Mouse (Mus musculus): ENCODE measurements around the gene Dpf3. TPM values are rescaled to one million over a fixed set of nuclear protein-coding genes. Genes with fewer than 3 reads are reported as not detected.

Gene Dpf3
- polyA plus RNA-seq, 1 experiment, result 24.7 TPM

DNA sequence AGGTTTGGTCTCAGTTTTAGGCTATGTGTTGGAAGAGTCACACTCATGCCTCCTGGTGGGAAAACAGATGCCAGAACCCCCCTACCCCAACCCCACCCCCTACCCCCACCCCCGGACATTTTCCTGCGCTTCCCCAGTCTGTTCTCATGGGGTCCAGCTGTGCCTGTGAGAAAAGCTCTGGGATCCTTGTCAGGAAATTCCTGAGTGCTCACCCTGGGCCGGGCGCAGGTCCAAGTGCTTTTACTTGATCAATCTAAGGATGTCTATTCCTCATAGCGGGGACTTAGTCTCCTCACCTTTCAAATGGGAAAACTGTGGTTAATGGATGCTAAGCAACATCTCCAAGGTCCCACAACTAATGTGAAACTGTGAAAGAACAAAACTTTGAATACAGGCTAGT is 25.7 kb upstream of the Dpf3 start:
- no peak overlapping the region for H3K27ac ChIP-seq (ENCODE audit: control insufficient read depth, insufficient read depth, low read depth, low read length, poor library complexity)
- TF ChIP-seq CTCF (IDR thresholded peaks at IDR 0.05; ENCODE audit: control insufficient read depth, insufficient read depth, low read length) (no peak), POLR2A (IDR thresholded peaks at IDR 0.05; ENCODE audit: borderline replicate concordance, control insufficient read depth, low read depth, low read length) (no peak)
- 64% methylated on average over 5 of the region's 5 CpGs for WGBS
- H3K4me3 ChIP-seq (replicated peaks; ENCODE audit: control insufficient read depth, low read depth, low read length), result no peak overlapping the region
- H3K4me1 ChIP-seq (ENCODE audit: control insufficient read depth, insufficient read depth, low read length), result no peaks in the 10 kb centered on the region; the same call in 1 of the 2 replicates

DNA sequence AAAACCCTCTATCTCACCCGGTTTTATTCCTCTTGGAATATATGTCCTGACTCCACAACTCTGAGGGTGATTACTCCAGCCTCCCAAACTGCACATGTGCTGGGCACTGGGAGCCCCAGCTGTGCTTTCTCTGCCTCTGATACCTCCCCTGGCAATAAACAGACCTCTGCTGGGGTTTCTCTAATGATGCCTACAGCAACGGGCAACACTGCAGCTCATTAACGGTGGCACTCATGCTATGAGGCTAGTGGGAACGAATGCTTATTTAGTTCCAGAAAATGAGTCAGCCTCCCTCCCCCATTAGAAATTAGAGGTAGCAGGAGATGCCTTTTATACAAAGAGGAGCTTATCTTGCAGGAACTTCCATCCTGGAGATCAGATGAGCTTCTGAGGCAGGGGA is 25.3 kb upstream of the Dpf3 start:
- TF ChIP-seq POLR2A (IDR thresholded peaks at IDR 0.05; ENCODE audit: borderline replicate concordance, control insufficient read depth, low read depth, low read length), result no peak
- TF ChIP-seq CTCF (IDR thresholded peaks at IDR 0.05; ENCODE audit: control insufficient read depth, insufficient read depth, low read length), result no peak
- Histone ChIP-seq H3K27ac (ENCODE audit: control insufficient read depth, insufficient read depth, low read depth, low read length, poor library complexity) (no peak overlapping the region), H3K4me3 (replicated peaks; ENCODE audit: control insufficient read depth, low read depth, low read length) (no peak overlapping the region), H3K4me1 (ENCODE audit: control insufficient read depth, insufficient read depth, low read length) (no peaks in the 10 kb centered on the region; the same call in 1 of the 2 replicates)
- WGBS, result 40% methylated on average over 4 of the region's 4 CpGs

- TF ChIP-seq POLR2A (IDR thresholded peaks at IDR 0.05; ENCODE audit: borderline replicate concordance, control insufficient read depth, low read depth, low read length) (no peak), CTCF (IDR thresholded peaks at IDR 0.05; ENCODE audit: control insufficient read depth, insufficient read depth, low read length) (no peak)
- Histone ChIP-seq H3K27ac (ENCODE audit: control insufficient read depth, insufficient read depth, low read depth, low read length, poor library complexity) (no peak overlapping the region), H3K4me1 (ENCODE audit: control insufficient read depth, insufficient read depth, low read length) (no peaks in the 10 kb centered on the region; the same call in 1 of the 2 replicates), H3K4me3 (replicated peaks; ENCODE audit: control insufficient read depth, low read depth, low read length) (no peak overlapping the region)
- WGBS, result 70% methylated on average over 5 of the region's 5 CpGs
These were observed 23.1 kb upstream of the Dpf3 start for GRCm38 (mm10) chr12:83510586-83510985.

- H3K4me1 ChIP-seq (ENCODE audit: control insufficient read depth, insufficient read depth, low read length), result no peaks in the 10 kb centered on the region
- no peak overlapping the region for H3K27ac ChIP-seq (ENCODE audit: control insufficient read depth, insufficient read depth, low read depth, low read length, poor library complexity)
- WGBS, result 77% methylated on average over 10 of the region's 10 CpGs
- no peak overlapping the region for H3K4me3 ChIP-seq (replicated peaks; ENCODE audit: control insufficient read depth, low read depth, low read length)
- TF ChIP-seq CTCF (IDR thresholded peaks at IDR 0.05; ENCODE audit: control insufficient read depth, insufficient read depth, low read length), result no peak
- no peak for TF ChIP-seq POLR2A (IDR thresholded peaks at IDR 0.05; ENCODE audit: borderline replicate concordance, control insufficient read depth, low read depth, low read length)
These were observed 19.0 kb upstream of the Dpf3 start for GRCm38 (mm10) chr12:83506543-83506942.

GRCm38 (mm10) chr12:83502190-83502589 is 14.7 kb upstream of the Dpf3 start:
- TF ChIP-seq POLR2A (IDR thresholded peaks at IDR 0.05; ENCODE audit: borderline replicate concordance, control insufficient read depth, low read depth, low read length) (no peak), CTCF (IDR thresholded peaks at IDR 0.05; ENCODE audit: control insufficient read depth, insufficient read depth, low read length) (peak; percentile 58)
- Histone ChIP-seq H3K4me3 (replicated peaks; ENCODE audit: control insufficient read depth, low read depth, low read length) (no peak overlapping the region), H3K4me1 (ENCODE audit: control insufficient read depth, insufficient read depth, low read length) (no peaks in the 10 kb centered on the region), H3K27ac (ENCODE audit: control insufficient read depth, insufficient read depth, low read depth, low read length, poor library complexity) (no peak overlapping the region)
- WGBS, result 6% methylated on average over 9 of the region's 9 CpGs

DNA sequence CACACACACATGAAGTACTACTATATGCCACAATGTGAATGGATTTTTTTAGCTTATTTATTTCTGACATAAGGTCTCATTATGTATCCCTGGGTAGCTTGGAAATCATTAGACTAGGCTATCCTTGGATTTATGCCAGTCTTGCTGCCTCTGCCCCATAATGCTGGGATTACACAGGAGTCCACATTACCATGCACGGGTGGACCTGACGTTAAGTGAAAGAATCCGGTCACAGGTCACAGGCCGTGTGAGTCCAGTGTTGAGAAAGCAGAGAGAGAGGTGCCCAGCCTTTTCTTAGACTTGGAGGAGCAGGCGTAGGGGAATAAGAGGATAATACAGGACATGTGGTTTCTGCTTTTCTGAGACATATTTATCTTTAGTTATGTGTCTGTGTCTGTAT is 11.7 kb upstream of the Dpf3 start:
- TF ChIP-seq POLR2A (IDR thresholded peaks at IDR 0.05; ENCODE audit: borderline replicate concordance, control insufficient read depth, low read depth, low read length) (no peak), CTCF (IDR thresholded peaks at IDR 0.05; ENCODE audit: control insufficient read depth, insufficient read depth, low read length) (no peak)
- H3K4me1 ChIP-seq (ENCODE audit: control insufficient read depth, insufficient read depth, low read length), result no peaks in the 10 kb centered on the region
- 80% methylated on average over 5 of the region's 5 CpGs for WGBS
- H3K27ac ChIP-seq (ENCODE audit: control insufficient read depth, insufficient read depth, low read depth, low read length, poor library complexity), result no peak overlapping the region
- H3K4me3 ChIP-seq (replicated peaks; ENCODE audit: control insufficient read depth, low read depth, low read length), result no peak overlapping the region

GRCm38 (mm10) chr12:83497959-83498358 is 10.4 kb upstream of the Dpf3 start:
- 72% methylated on average over 3 of the region's 3 CpGs for WGBS
- H3K27ac ChIP-seq (ENCODE audit: control insufficient read depth, insufficient read depth, low read depth, low read length, poor library complexity), result no peak overlapping the region
- no peak overlapping the region for H3K4me3 ChIP-seq (replicated peaks; ENCODE audit: control insufficient read depth, low read depth, low read length)
- no peaks in the 10 kb centered on the region for H3K4me1 ChIP-seq (ENCODE audit: control insufficient read depth, insufficient read depth, low read length)
- TF ChIP-seq CTCF (IDR thresholded peaks at IDR 0.05; ENCODE audit: control insufficient read depth, insufficient read depth, low read length), result no peak
- TF ChIP-seq POLR2A (IDR thresholded peaks at IDR 0.05; ENCODE audit: borderline replicate concordance, control insufficient read depth, low read depth, low read length), result no peak

- WGBS, result 57% methylated on average over 6 of the region's 6 CpGs
- Histone ChIP-seq H3K4me3 (replicated peaks; ENCODE audit: control insufficient read depth, low read depth, low read length) (no peak overlapping the region), H3K27ac (ENCODE audit: control insufficient read depth, insufficient read depth, low read depth, low read length, poor library complexity) (no peak overlapping the region), H3K4me1 (ENCODE audit: control insufficient read depth, insufficient read depth, low read length) (no peaks in the 10 kb centered on the region)
- TF ChIP-seq POLR2A (IDR thresholded peaks at IDR 0.05; ENCODE audit: borderline replicate concordance, control insufficient read depth, low read depth, low read length), result no peak
- TF ChIP-seq CTCF (IDR thresholded peaks at IDR 0.05; ENCODE audit: control insufficient read depth, insufficient read depth, low read length), result no peak
These were observed 9.2 kb upstream of the Dpf3 start for GRCm38 (mm10) chr12:83496736-83497135.

- Histone ChIP-seq H3K4me3 (replicated peaks; ENCODE audit: control insufficient read depth, low read depth, low read length) (no peak overlapping the region), H3K4me1 (ENCODE audit: control insufficient read depth, insufficient read depth, low read length) (no peaks in the 10 kb centered on the region), H3K27ac (ENCODE audit: control insufficient read depth, insufficient read depth, low read depth, low read length, poor library complexity) (no peak overlapping the region)
- TF ChIP-seq CTCF (IDR thresholded peaks at IDR 0.05; ENCODE audit: control insufficient read depth, insufficient read depth, low read length), result no peak
- TF ChIP-seq POLR2A (IDR thresholded peaks at IDR 0.05; ENCODE audit: borderline replicate concordance, control insufficient read depth, low read depth, low read length), result no peak
- WGBS, result 82% methylated on average over 4 of the region's 4 CpGs
These were observed 8.8 kb upstream of the Dpf3 start for GRCm38 (mm10) chr12:83496336-83496735.

All from bone marrow, adult 2 months (tissue).